Mouse (Mus musculus) hindbrain, postnatal 0 days (tissue): Measurements from ENCODE around the gene Alpk1. TPM values are rescaled to one million over a fixed set of nuclear protein-coding genes. Genes with fewer than 3 reads are reported as not detected.
A peak's percentile ranks its signal among the peaks of the same experiment; 100 is the strongest.

ENCODE experiments used
- ATAC-seq: fragments of 200-750 bp; cut with Nextera tagmentation; 2 replicates; pipeline ENCODE4 v1.8.0; 2017; ENCODE audit warnings: mild to moderate bottlenecking, moderate TSS enrichment, moderate library complexity
- DNase-seq: peaks from one replicate; pipeline ENCODE4 v3.0.0-alpha.2; 2015; ENCODE audit warnings: low spot score
- H3K27ac ChIP-seq: fragments of 300-500 bp; sonication (generic); 2 replicates; pipeline ENCODE4 v1.5.1; 2014; ENCODE audit warnings: mild to moderate bottlenecking
- H3K27me3 ChIP-seq: fragments of 300-500 bp; sonication (generic); 2 replicates; pipeline ENCODE4 v1.6.1; 2014; ENCODE audit warnings: low read length, mixed read lengths; ENCODE audit not compliant: insufficient read depth
- H3K36me3 ChIP-seq: fragments of 300-500 bp; sonication (generic); 2 replicates; pipeline ENCODE4 v1.6.1; 2014; ENCODE audit warnings: low read length, mixed read lengths; ENCODE audit not compliant: insufficient read depth
- H3K4me1 ChIP-seq: fragments of 300-500 bp; sonication (generic); 2 replicates; pipeline ENCODE4 v1.6.1; 2014; ENCODE audit warnings: antibody characterized with exemption, low read length, mixed read lengths; ENCODE audit not compliant: insufficient read depth
- H3K4me2 ChIP-seq: fragments of 300-500 bp; sonication (generic); 2 replicates; pipeline ENCODE4 v1.6.1; 2014; ENCODE audit warnings: low read depth, mild to moderate bottlenecking, low read length, moderate library complexity, mixed read lengths
- H3K4me3 ChIP-seq: fragments of 300-500 bp; sonication (generic); 2 replicates; pipeline ENCODE4 v1.5.1; 2014; ENCODE audit warnings: low read length
- H3K9ac ChIP-seq: fragments of 300-500 bp; sonication (generic); replicated peaks from 2 replicates; pipeline ENCODE4 v1.6.1; 2014; ENCODE audit warnings: mild to moderate bottlenecking, low read length, moderate library complexity, mixed read lengths
- H3K9me3 ChIP-seq: fragments of 300-500 bp; sonication (generic); 2 replicates; pipeline ENCODE4 v1.6.1; 2016; ENCODE audit warnings: low read length, mixed read lengths
- CTCF ChIP-seq: IDR thresholded peaks from 2 replicates; pipeline ENCODE4 v1.5.1; 2016; ENCODE audit warnings: antibody characterized with exemption, control low read depth, low read depth
- WGBS: fragments of 180-500 bp; shearing (Covaris S2); extraction: QIAGEN DNeasy Blood & Tissue Kit; methylation state at CpG from one replicate; pipeline ENCODE4 v1.1.7; 2014; 5-methylcytosine and 5-hydroxymethylcytosine counted together
- polyA plus RNA-seq: library from polyadenylated mRNA; unstranded; fragments of >200 nt; fragmentation: Nextera tagmentation; extraction: Ambion mirVana; gene quantifications from 2 replicates; pipeline ENCODE4 v1.2.1, GENCODE M21; 2015
- total RNA-seq: library from RNA; depleted of rRNA; stranded (reverse); fragments of >200 nt; gene quantifications from 2 replicates; pipeline ENCODE4 v1.2.3, GENCODE M21; 2014

Gene Alpk1
- total and polyA plus RNA-seq, 2 experiments from 2014 or later = 0.49 to 1.3 TPM

- Histone ChIP-seq H3K27me3 (no peaks in the 10 kb centered on the region), H3K4me3 (no peak overlapping the region), H3K9me3 (no peaks in the 10 kb centered on the region), H3K36me3 (peaks cover 8% of the 10 kb centered on the region; the same call in 1 of the 2 replicates), H3K4me1 (no peaks in the 10 kb centered on the region), H3K27ac (no peak overlapping the region), H3K9ac (no peak overlapping the region), H3K4me2 (0 out of 2 replicates have a peak overlapping the region, but pooled peaks have one; percentile 6)
- 60% methylated on average over 8 of the region's 8 CpGs for WGBS
- no peak for ATAC-seq
- no peak for DNase-seq
- no peak for TF ChIP-seq CTCF
These were observed 22.5 kb upstream of the Alpk1 start for GRCm38 (mm10) chr3:127802814-127803213.

- H3K4me1 ChIP-seq = no peaks in the 10 kb centered on the region
- H3K4me2 ChIP-seq = no peak overlapping the region
- ATAC-seq (no peak), DNase-seq (no peak)
- H3K27ac ChIP-seq = no peak overlapping the region
- H3K36me3 ChIP-seq = peaks cover 2% of the 10 kb centered on the region; the same call in 1 of the 2 replicates
- WGBS = 93% methylated on average over 8 of the region's 8 CpGs
- no peak for TF ChIP-seq CTCF
- H3K9ac ChIP-seq = no peak overlapping the region
- H3K9me3 ChIP-seq = no peaks in the 10 kb centered on the region
- H3K4me3 ChIP-seq = no peak overlapping the region
- no peaks in the 10 kb centered on the region for H3K27me3 ChIP-seq
These were observed 20.8 kb upstream of the Alpk1 start for GRCm38 (mm10) chr3:127801162-127801561.

- Histone ChIP-seq H3K36me3 (no peaks in the 10 kb centered on the region), H3K4me3 (no peak overlapping the region), H3K4me2 (no peak overlapping the region), H3K27me3 (no peaks in the 10 kb centered on the region), H3K27ac (no peak overlapping the region), H3K4me1 (no peaks in the 10 kb centered on the region), H3K9ac (no peak overlapping the region), H3K9me3 (no peaks in the 10 kb centered on the region)
- DNase-seq (no peak), ATAC-seq (no peak)
- WGBS = 96% methylated on average over 7 of the region's 7 CpGs
- TF ChIP-seq CTCF = no peak
These were observed 15.9 kb upstream of the Alpk1 start for GRCm38 (mm10) chr3:127796271-127796670.

DNA sequence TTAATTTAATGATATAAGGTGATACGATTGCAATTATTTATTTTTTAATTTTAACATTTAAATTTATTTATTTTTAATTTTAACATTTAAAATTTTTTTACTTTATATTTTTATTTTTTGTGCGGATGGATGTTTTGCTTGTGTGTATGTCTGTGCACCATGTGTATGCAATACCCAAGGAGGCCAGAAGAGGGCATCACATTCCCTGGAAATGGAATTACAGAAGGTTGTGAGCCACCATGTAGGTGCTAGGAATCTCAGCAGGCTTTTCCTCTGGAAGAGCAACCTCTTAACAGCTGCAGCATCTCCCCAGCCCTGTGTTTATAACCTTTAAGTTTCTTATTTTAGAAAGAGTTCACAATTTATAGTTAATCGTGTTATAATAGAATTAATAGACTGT is 15.4 kb upstream of the Alpk1 start:
- peak; percentile 15; the same call in 1 of the 2 replicates for TF ChIP-seq CTCF
- no peaks in the 10 kb centered on the region for H3K4me1 ChIP-seq
- no peak overlapping the region for H3K9ac ChIP-seq
- no peak overlapping the region for H3K27ac ChIP-seq
- no peaks in the 10 kb centered on the region for H3K36me3 ChIP-seq
- no peak overlapping the region for H3K4me3 ChIP-seq
- 93% methylated on average over 3 of the region's 3 CpGs for WGBS
- no peak overlapping the region for H3K4me2 ChIP-seq
- DNase-seq = no peak
- H3K27me3 ChIP-seq = no peaks in the 10 kb centered on the region
- H3K9me3 ChIP-seq = no peaks in the 10 kb centered on the region
- ATAC-seq = no peak

DNA sequence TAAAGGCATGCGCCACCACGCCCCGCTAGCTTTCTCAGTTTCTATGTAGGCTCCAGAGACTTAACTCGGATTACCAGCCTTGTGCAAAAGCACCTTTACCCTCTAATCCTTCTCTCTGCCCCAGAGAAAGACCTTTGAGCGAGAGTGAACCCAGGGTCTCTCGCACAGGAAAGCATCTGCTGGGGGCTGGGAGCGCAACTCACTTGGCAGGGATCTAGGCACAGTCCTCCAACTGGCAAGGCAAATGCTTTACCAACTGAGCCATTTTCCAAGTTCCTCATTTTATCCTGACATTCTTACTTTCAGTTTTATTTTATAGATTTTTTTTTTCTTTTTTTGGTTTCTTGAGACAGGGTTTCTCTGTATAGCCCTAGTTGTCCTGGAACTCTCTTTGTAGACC is 12.7 kb upstream of the Alpk1 start:
- peaks cover 6% of the 10 kb centered on the region; the same call in 1 of the 2 replicates for H3K27me3 ChIP-seq
- no peak overlapping the region for H3K4me3 ChIP-seq
- no peaks in the 10 kb centered on the region for H3K9me3 ChIP-seq
- TF ChIP-seq CTCF = no peak
- H3K4me2 ChIP-seq = no peak overlapping the region
- ATAC-seq (no peak), DNase-seq (no peak)
- H3K36me3 ChIP-seq = no peaks in the 10 kb centered on the region
- H3K27ac ChIP-seq = no peak overlapping the region
- H3K9ac ChIP-seq = no peak overlapping the region
- H3K4me1 ChIP-seq = 0 out of 2 replicates have a peak, but pooled peaks cover 6% of the 10 kb centered on the region
- WGBS = 77% methylated on average over 7 of the region's 7 CpGs

- H3K9ac ChIP-seq = no peak overlapping the region
- no peaks in the 10 kb centered on the region for H3K9me3 ChIP-seq
- peak overlapping the region; percentile 100; the same call in 1 of the 2 replicates for H3K4me2 ChIP-seq
- ATAC-seq (no peak), DNase-seq (no peak)
- 0 out of 2 replicates have a peak, but pooled peaks cover 6% of the 10 kb centered on the region for H3K4me1 ChIP-seq
- H3K27me3 ChIP-seq = peaks cover 6% of the 10 kb centered on the region; the same call in 1 of the 2 replicates
- no peak overlapping the region for H3K4me3 ChIP-seq
- no peak for TF ChIP-seq CTCF
- no peak overlapping the region for H3K27ac ChIP-seq
- WGBS = 58% methylated on average over 4 of the region's 4 CpGs
- H3K36me3 ChIP-seq = no peaks in the 10 kb centered on the region
These were observed 11.6 kb upstream of the Alpk1 start for GRCm38 (mm10) chr3:127791595-127792561.
